Mouse (Mus musculus): ENCODE measurements around the gene Gdf3.
"Not testable (repeated sequence)": the region's sequence is repeated elsewhere in the genome, so short reads cannot be mapped to it uniquely, and the experiment has no call there.

Gene Gdf3

GRCm38 (mm10) chr6:122609771-122610170, at the start of gene Gdf3:
Gdf3 (minus strand) TSS chr6:122610087.
- no peak for DNase-seq (ENCODE audit: low spot score in 2 of 2)

- DNase-seq (ENCODE audit: low spot score in 2 of 2) = no peak
Observed at GRCm38 (mm10) chr6:122659567-122659966, 49.7 kb upstream of the Gdf3 start.

GRCm38 (mm10) chr6:122657630-122658029, 47.7 kb upstream of the Gdf3 start:
- no peak for DNase-seq (ENCODE audit: low spot score in 2 of 2)

GRCm38 (mm10) chr6:122654301-122654700, 44.4 kb upstream of the Gdf3 start:
- no peak for DNase-seq (ENCODE audit: low spot score in 2 of 2)

GRCm38 (mm10) chr6:122650398-122650980, 40.6 kb upstream of the Gdf3 start:
- DNase-seq (ENCODE audit: low spot score in 2 of 2) = no peak

GRCm38 (mm10) chr6:122649903-122650302, 40.0 kb upstream of the Gdf3 start:
- no peak for DNase-seq (ENCODE audit: low spot score in 2 of 2)

GRCm38 (mm10) chr6:122644196-122644595, 34.3 kb upstream of the Gdf3 start:
- DNase-seq (ENCODE audit: low spot score in 2 of 2) = not testable (repeated sequence)

GRCm38 (mm10) chr6:122637566-122637965, 27.7 kb upstream of the Gdf3 start:
- not testable (repeated sequence) for DNase-seq (ENCODE audit: low spot score in 2 of 2)

GRCm38 (mm10) chr6:122636666-122637065, 26.8 kb upstream of the Gdf3 start:
- no peak for DNase-seq (ENCODE audit: low spot score in 2 of 2)

GRCm38 (mm10) chr6:122635315-122635714, 25.4 kb upstream of the Gdf3 start:
- DNase-seq (ENCODE audit: low spot score in 2 of 2) = no peak

GRCm38 (mm10) chr6:122633411-122633810, 23.5 kb upstream of the Gdf3 start:
- DNase-seq (ENCODE audit: low spot score in 2 of 2) = no peak

GRCm38 (mm10) chr6:122627469-122628108, 17.7 kb upstream of the Gdf3 start:
- no peak for DNase-seq (ENCODE audit: low spot score in 2 of 2)

- DNase-seq (ENCODE audit: low spot score in 2 of 2) = no peak
Observed at GRCm38 (mm10) chr6:122626110-122626509, 16.2 kb upstream of the Gdf3 start, which contains the start of gene Dppa3. Dppa3 (plus strand) TSS chr6:122626410.

- no peak for DNase-seq (ENCODE audit: low spot score in 2 of 2)
Observed at GRCm38 (mm10) chr6:122625156-122625555, 15.3 kb upstream of the Gdf3 start.

GRCm38 (mm10) chr6:122624480-122624879, 14.6 kb upstream of the Gdf3 start:
- no peak for DNase-seq (ENCODE audit: low spot score in 2 of 2)

GRCm38 (mm10) chr6:122621066-122621465, 11.2 kb upstream of the Gdf3 start:
- DNase-seq (ENCODE audit: low spot score in 2 of 2) = no peak

- no peak for DNase-seq (ENCODE audit: low spot score in 2 of 2)
Observed at GRCm38 (mm10) chr6:122616022-122616421, 6.1 kb upstream of the Gdf3 start.

- no peak for DNase-seq (ENCODE audit: low spot score in 2 of 2)
Observed at GRCm38 (mm10) chr6:122614047-122614446, 4.2 kb upstream of the Gdf3 start.

GRCm38 (mm10) chr6:122612426-122612825, 2.5 kb upstream of the Gdf3 start:
- no peak for DNase-seq (ENCODE audit: low spot score in 2 of 2)

- no peak for DNase-seq (ENCODE audit: low spot score in 2 of 2)
Observed at GRCm38 (mm10) chr6:122609377-122609728, 534 bp downstream of the Gdf3 start.

- no peak for DNase-seq (ENCODE audit: low spot score in 2 of 2)
Observed at GRCm38 (mm10) chr6:122608434-122609376, 1.2 kb downstream of the Gdf3 start.

GRCm38 (mm10) chr6:122607700-122608099, 2.2 kb downstream of the Gdf3 start:
- DNase-seq (ENCODE audit: low spot score in 2 of 2) = no peak

GRCm38 (mm10) chr6:122606661-122607060, 3.2 kb downstream of the Gdf3 start:
- DNase-seq (ENCODE audit: low spot score in 2 of 2) = no peak
